Mouse (Mus musculus): Measurements from ENCODE around the gene Nr1i3. TPM values are rescaled to one million over a fixed set of nuclear protein-coding genes. Genes with fewer than 3 reads are reported as not detected.

Gene Nr1i3
- total RNA-seq, 2 experiments from 2014 or later = 0.29 TPM; not detected in 1

GRCm38 (mm10) chr1:171195046-171195822, 18.5 kb upstream of the Nr1i3 start:
- no peak for DNase-seq (ENCODE audit: low spot score in 2 of 2)

- DNase-seq (ENCODE audit: low spot score in 2 of 2) = peak in 1 of 2 experiments; percentile 37
These were observed 17.8 kb upstream of the Nr1i3 start, which contains the start of gene Pcp4l1 for GRCm38 (mm10) chr1:171195887-171196397. Gene Pcp4l1 (minus strand): TSS chr1:171196268.

DNA sequence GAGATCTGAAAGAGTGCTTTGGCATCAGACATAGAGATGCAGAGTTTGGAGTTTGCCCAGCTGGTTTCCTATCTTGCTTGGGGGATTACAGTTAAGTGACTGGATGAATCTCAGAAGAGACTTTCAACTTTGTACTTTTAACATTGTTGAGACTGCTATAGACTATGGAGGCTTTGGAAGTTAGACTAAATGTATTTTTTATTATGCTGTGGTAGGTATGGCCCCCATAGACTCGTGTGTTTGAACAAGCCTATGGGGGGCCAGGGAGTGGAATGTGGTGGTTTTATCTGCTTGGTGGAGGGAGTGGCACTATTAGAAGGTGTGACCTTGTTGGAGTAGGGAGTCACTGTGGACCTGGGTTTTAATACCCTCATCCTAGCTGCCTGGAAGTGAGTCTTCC, 14.2 kb upstream of the Nr1i3 start:
- no peak for DNase-seq (ENCODE audit: low spot score in 2 of 2)

- no peak for DNase-seq (ENCODE audit: low spot score in 2 of 2)
These were observed 13.0 kb upstream of the Nr1i3 start for GRCm38 (mm10) chr1:171200769-171201168.

DNA sequence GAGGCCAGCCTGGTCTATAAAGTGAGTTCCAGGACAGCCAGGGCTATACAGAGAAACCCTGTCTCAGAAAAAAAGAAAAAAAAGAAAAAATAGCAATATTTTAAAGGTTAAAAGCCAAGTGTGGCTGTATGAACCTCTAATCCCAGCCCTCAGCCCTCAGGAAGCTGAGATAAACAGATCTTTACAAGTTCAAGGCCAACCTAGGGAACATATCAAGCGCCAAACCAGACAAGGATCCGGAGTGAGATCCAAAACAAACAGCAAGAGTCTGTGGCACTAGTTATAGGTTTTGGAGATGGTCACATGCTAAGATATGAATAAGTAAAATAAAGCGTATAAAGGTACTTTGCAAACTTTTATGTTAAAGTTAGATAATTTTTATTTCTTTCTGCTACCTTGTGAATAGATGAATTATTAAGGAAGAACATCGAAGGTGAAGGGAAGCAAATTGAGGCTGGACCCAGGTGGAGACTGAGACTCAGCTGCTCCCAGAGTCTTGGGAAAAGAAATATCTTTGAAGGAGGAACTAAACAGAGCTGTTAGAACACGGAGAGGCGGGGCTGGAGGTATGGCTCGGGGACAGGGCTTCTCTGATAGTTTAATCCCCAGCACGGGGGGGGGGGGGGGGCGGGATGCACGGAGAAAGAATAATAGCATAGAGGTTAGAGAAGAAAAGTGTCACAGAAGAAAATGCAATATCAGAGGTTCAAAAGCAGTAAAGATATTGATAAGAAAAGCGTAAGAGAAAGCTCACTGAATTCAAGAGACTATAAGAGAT, 10.1 kb upstream of the Nr1i3 start:
- DNase-seq (ENCODE audit: low spot score in 2 of 2) = no peak

DNA sequence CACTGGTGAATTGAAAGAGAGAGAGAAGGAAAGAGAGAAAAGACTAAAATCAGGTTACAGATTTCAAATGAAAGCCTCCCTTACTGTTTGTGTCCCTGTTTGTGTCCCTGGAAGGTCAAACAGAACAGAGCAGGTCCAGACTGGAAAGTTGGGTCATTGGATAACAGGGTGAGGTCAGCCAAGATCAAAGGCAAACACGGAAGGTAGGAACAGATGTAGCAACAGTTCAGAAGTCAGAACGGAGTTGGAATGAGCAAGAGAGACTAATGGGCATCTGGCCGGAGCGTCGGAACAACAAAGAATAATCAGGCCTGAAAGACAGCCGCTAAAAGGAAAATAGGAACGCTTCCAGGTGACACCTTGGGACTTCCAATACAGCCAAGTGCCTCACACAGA, 9.5 kb upstream of the Nr1i3 start:
- no peak for DNase-seq (ENCODE audit: low spot score in 2 of 2)

DNA sequence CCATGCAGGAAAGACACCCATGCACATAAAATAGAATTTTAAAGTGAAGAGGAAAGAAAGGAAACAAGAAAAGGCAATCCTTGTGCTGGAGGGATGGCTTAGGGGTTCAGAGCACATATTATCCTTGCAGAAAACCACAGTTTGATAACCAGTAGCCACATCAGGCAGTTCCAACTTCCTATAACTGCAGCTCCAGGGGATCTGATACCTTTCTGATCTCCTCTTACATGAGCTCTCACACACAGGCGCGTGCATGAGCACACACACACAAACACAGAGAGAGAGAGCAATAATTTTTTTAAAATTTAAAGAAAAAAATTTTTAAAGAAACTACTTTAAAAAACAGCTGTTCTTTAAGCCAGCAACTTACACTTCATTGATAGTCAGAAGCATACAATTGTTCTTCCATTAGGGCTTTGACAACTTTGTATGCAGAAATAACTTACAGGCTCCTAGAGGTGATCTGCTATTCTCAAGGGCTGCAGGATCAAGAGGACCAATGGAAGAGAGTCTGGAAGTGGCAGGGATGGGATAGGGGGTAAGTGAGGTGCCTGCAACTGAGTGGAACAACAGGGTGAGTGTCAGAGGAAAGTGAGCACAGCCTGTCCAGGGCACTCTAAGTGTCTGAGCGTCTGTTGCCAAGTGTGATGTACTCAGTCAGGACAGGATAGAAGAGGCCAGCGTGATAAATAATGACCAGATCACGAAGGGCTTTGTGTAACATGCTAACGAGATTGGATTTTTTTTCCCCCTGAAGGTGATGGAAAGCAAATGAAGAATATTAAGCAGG, 7.9 kb upstream of the Nr1i3 start:
- no peak for DNase-seq (ENCODE audit: low spot score in 2 of 2)

DNA sequence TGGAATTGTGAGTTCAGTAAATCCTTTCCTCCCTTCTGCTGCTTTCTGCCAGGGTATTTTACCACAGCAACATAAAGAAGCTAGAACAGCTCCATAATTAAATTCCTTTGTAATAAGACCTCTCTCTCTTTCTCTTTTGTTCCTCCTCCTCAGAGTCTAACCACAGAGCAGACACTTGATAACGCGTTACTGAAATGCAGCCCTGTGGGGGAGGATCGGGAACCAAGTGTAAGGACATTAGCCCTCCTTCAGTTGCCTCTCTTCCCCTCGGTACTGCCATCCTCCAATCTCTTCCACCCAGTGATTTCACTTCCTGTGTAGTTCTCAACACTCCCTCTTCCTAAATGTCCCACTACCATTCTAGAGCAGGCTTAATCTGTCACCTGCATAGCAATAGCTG, 4.4 kb upstream of the Nr1i3 start:
- no peak for DNase-seq (ENCODE audit: low spot score in 2 of 2)

DNA sequence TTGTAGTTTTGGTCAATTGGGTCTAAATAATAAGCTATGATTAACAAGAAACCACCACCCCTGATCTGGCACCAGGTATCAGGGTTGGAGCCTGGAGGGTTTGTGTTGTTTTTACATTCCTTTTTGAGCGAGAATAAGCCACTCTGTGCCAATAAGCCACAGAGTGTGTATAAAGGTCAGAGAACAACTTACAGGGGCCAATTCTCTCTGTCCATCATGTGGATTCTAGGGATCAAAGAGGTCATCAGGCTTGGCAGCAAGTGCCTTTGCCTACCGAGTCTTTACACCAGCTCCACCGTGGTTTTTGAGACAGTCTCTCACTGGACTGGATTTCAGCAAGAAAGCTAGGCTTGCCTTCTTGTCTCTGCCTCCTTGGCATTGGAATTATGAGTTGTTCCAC, 916 bp upstream of the Nr1i3 start:
- no peak for DNase-seq (ENCODE audit: low spot score in 2 of 2)

GRCm38 (mm10) chr1:171216241-171216955, 2.6 kb downstream of the Nr1i3 start:
- no peak for DNase-seq (ENCODE audit: low spot score in 2 of 2)

DNA sequence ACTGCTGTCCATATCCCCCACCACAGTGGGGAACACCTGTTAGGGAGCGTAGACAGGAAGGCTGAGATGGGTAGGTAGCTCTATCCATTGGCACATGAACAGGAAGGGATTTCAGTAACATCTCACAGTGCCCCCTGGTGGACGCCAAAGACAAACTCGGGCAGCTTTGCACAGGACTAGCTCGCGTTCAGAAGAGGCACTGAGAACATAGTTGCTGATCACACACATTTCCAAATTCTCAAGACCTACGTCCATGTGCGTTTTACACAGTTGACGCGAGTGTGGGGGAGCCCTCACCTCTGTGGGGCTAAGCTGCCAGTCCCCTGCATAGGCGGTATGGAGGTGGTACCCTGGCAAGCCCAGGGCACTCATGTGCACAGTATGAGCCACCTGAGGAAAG, 7.1 kb downstream of the Nr1i3 start:
- peak; percentile 63 to 83 for DNase-seq (ENCODE audit: low spot score in 2 of 2)

- peak in 1 of 2 experiments; percentile 31 for DNase-seq (ENCODE audit: low spot score in 2 of 2)
These were observed 7.8 kb downstream of the Nr1i3 start for GRCm38 (mm10) chr1:171221281-171222193.

DNA sequence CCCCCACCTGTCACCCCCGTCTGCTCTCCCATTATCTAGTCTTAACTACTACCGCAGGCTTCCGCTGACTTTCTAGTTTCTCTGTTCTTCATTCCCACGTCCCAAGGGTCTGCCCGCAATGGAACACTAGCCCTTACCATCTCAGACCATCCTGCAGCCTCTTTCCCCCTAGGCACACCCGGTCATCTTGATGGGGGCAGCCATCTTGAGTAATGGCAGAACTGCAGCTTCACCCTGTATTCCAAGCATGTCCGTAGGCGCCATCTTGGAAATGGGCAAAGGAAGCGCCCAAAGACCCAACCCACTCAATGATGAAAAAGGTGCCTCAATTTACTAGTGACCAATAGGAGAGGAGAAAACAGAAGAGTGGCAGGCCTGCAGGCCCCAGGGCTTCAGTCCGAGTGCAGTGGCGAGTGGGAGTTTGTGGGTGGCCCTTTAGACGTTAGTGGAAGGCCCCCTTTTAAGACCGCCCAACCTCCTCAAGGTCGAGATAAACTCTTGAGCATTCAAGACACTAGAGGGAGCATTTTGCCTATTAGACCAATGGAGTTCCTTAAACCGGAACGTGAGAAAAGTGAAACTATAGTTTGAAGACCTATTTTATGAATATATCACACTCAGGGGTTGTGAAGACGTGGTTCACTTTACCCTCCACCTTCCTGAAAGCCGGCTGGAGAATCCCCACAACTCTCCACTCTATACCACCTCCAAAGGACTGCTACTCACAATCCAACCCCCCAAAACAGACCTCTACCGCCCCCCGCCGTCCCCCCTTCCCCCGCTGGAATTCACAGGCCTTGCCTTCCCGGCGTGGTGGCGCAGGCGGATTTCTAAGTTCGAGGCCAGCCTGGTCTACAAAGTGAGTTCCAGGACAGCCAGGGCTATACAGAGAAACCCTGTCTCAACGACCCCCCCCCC, 8.7 kb downstream of the Nr1i3 start, which contains the start of gene Tomm40l:
TSS of gene Tomm40l (minus strand) at position 277 of the 918 bp plus-strand sequence.
- DNase-seq (ENCODE audit: low spot score in 2 of 2) = peak; percentile 70 to 87

DNA sequence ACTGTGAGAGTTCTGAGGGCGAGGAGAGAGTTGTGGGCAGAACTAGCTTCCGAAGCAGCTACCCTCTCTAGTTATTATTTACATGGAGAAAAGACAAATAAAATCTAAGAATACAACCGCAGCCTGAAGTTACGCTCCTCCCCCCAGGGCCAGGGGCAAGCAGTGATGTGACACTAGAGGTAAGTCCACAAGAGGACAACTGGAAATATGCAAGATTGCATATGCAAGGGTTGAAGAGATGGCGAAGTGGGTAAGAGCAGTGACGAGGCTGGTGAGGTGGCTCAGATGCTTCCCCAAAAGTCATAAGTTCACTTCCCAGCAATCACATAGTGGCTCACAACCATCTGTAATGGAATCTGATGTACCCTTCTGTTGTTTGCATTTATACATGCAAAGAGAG, 9.4 kb downstream of the Nr1i3 start:
- DNase-seq (ENCODE audit: low spot score in 2 of 2) = no peak

DNA sequence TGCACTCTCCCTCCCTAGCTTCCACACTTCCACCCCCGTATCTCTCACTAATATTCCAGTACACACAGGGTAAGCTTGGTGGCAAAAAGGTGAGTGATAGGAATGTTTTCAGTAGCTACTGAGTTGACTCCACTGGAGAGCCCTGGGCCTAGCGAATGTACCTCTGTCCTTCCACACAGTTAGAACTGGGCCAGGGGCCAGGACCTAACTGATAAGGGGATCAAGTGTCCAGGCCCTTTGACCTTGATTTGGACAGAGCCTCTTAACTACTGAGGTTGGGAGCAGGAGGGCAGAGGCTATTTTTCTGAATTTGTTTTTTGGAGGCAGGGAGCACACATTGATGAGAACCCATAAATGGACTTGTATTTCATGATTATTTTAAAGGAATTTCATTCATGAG, 10.0 kb downstream of the Nr1i3 start:
- DNase-seq (ENCODE audit: low spot score in 2 of 2) = no peak

DNA sequence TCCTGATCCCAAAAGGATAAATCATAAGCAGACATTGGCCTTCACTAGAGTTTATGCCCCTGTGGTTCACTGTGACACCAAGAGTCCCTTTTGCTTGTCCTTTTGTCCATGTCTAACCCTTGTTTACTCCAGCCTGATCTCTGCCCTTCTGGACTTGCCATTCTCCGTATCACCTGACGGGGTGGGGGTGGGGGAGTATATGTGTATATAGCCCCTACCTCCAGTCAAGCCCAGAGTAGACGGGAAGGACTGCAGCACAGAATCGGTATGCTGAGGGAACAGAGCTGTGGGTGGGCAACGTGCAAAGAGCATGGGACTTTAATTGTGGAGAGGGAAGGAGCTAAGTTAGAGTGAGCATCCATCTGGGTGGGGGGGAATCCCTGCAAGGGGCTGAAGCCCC, 11.1 kb downstream of the Nr1i3 start, which contains the start of gene Apoa2:
TSS of gene Apoa2 (plus strand) at position 198 of the 400 bp plus-strand sequence.
- no peak for DNase-seq (ENCODE audit: low spot score in 2 of 2)

DNA sequence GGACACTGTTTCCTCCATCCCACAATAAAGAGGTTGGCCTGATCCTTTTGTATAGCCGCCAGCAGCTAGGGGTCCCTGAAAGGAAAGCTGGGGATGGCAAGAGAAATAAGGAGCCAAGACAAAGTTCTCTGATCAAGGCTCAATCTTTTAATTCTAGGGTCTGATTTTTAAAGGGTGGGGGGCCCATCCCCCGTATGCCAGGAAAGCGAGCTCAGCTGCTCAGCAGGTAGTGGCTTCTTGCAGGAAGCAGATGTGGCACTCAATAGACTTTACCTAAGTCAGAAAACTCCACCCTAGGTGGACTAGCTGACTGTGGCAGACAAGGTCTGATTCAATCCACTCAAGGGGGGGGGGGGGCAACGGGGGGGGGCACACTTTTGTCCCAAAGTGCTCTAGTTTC, 13.0 kb downstream of the Nr1i3 start:
- DNase-seq (ENCODE audit: low spot score in 2 of 2) = no peak

GRCm38 (mm10) chr1:171227879-171228278, 14.1 kb downstream of the Nr1i3 start:
- no peak for DNase-seq (ENCODE audit: low spot score in 2 of 2)

Measured in gastrocnemius, postnatal 4 days (tissue).